Mouse (Mus musculus): ENCODE results near the gene Fam84b.

- TF ChIP-seq CTCF (IDR thresholded peaks at IDR 0.05; ENCODE audit: insufficient read depth, low read depth, low read length) (no peak), POLR2A (IDR thresholded peaks at IDR 0.05; ENCODE audit: insufficient read depth, low read depth, low read length) (no peak)
These were observed 35.1 kb downstream of the Fam84b start for GRCm38 (mm10) chr15:60818500-60818899.
